Mouse (Mus musculus) kidney, postnatal 4 days (tissue): ENCODE measurements at regions not wholly inside any gene's neighbourhood (a gene's known extent, or its start where the extent isn't known, plus 50 kb on each side); places are given as distances from the start of the nearest gene placed in this dataset.

Source experiments
- DNase-seq, 2 experiments: peaks; one replicate each; pipeline ENCODE4 v3.0.0; 2021; ENCODE audit warnings: mixed read lengths in 2 of 2

- no peak for DNase-seq
These were observed 88.8 kb upstream of the Cadm1 start for GRCm38 (mm10) chr9:47441155-47441554.

GRCm38 (mm10) chr9:47444168-47444567, 85.8 kb upstream of the Cadm1 start:
- no peak for DNase-seq

- DNase-seq: no peak
These were observed 85.2 kb upstream of the Cadm1 start for GRCm38 (mm10) chr9:47444752-47445151.

- no peak for DNase-seq
These were observed 84.6 kb upstream of the Cadm1 start for GRCm38 (mm10) chr9:47445332-47445731.

- DNase-seq: no peak
These were observed 77.2 kb upstream of the Cadm1 start for GRCm38 (mm10) chr9:47452752-47453151.

GRCm38 (mm10) chr9:47458721-47459418, 71.1 kb upstream of the Cadm1 start:
- DNase-seq: no peak

- DNase-seq: no peak
These were observed 70.4 kb upstream of the Cadm1 start for GRCm38 (mm10) chr9:47459461-47460049.

- no peak for DNase-seq
These were observed 69.7 kb upstream of the Cadm1 start for GRCm38 (mm10) chr9:47460241-47460640.

GRCm38 (mm10) chr9:47461915-47462314, 68.1 kb upstream of the Cadm1 start:
- no peak for DNase-seq

GRCm38 (mm10) chr9:47466767-47467166, 63.2 kb upstream of the Cadm1 start:
- DNase-seq: no peak

GRCm38 (mm10) chr9:47467815-47468214, 62.2 kb upstream of the Cadm1 start:
- DNase-seq: peak; percentile 15 to 22

- no peak for DNase-seq
These were observed 60.4 kb upstream of the Cadm1 start for GRCm38 (mm10) chr9:47469576-47469975.

GRCm38 (mm10) chr9:47470741-47471140, 59.2 kb upstream of the Cadm1 start:
- DNase-seq: no peak

- DNase-seq: peak; percentile 18 to 31
These were observed 58.1 kb upstream of the Cadm1 start for GRCm38 (mm10) chr9:47471767-47472420.

GRCm38 (mm10) chr9:47473776-47474365, 56.1 kb upstream of the Cadm1 start:
- DNase-seq: no peak

GRCm38 (mm10) chr9:47474776-47475175, 55.2 kb upstream of the Cadm1 start:
- DNase-seq: no peak

- no peak for DNase-seq
These were observed 52.1 kb upstream of the Cadm1 start for GRCm38 (mm10) chr9:47477889-47478288.
